Mouse (Mus musculus): ENCODE measurements around the gene Prkcq. TPM values are rescaled to one million over a fixed set of nuclear protein-coding genes. Genes with fewer than 3 reads are reported as not detected.

Prkcq gene
- polyA plus RNA-seq, 1 experiment from 2014 or later = 1.1 TPM

DNA sequence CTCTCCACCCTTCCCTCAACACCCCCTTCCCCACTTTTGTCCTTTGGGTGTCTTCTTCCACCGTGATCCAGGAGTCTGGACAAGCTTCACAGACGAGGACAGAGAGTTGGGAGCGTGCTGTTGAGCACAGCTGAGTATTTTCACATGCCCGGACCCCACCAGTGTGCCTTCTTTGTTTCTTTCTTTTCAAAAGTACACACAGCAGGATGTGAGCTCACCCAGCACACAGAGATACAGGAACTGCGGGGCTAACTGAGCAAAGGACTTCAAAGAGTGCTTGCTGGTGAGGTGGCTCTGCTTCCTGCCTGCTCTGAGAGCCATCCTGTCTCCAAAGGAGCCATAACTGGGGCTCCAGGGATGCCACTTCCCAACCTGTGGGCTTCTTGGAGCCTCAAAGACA lies 32.3 kb downstream of the Prkcq start:
- 52% methylated on average over 5 of the region's 5 CpGs for WGBS
- H3K4me2 ChIP-seq = no peak overlapping the region
- no peaks in the 10 kb centered on the region for H3K36me3 ChIP-seq
- H3K9me3 ChIP-seq (replicated peaks) = peaks cover 4% of the 10 kb centered on the region; the same call in 1 of the 2 replicates
- no peak overlapping the region for H3K27ac ChIP-seq (ENCODE audit: poor library complexity, severe bottlenecking)
- peaks cover under 1% of the 10 kb centered on the region; the same call in 1 of the 2 replicates for H3K4me1 ChIP-seq (replicated peaks)
- H3K27me3 ChIP-seq (replicated peaks) = no peaks in the 10 kb centered on the region
- ATAC-seq (ENCODE audit: insufficient number of reproducible peaks, low FRiP score) = no peak
- H3K4me3 ChIP-seq = no peak overlapping the region
- no peak overlapping the region for H3K9ac ChIP-seq

DNA sequence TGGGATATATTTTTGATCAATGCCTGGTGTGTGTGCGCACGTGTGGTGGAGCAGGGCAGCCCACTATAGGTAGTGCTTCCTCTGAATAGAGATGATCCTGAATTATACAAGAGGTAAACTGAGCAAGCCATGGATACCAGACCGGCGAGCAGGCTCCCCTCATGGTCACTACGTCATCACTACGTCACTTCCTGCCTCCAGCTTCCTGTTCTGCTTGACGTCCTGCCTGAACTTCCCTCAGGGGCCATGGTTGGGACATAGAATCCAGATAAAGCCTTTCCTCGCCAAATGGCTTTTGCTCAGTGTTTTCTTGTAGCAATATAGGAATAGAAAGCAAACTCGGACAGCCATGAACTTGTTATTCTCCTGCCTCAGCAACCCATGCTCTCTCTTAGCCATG lies 33.1 kb downstream of the Prkcq start:
- H3K9me3 ChIP-seq (replicated peaks) = peaks cover 4% of the 10 kb centered on the region; the same call in 1 of the 2 replicates
- no peak overlapping the region for H3K27ac ChIP-seq (ENCODE audit: poor library complexity, severe bottlenecking)
- no peak overlapping the region for H3K4me3 ChIP-seq
- H3K27me3 ChIP-seq (replicated peaks) = no peaks in the 10 kb centered on the region
- no peaks in the 10 kb centered on the region for H3K36me3 ChIP-seq
- no peak for ATAC-seq (ENCODE audit: insufficient number of reproducible peaks, low FRiP score)
- no peak overlapping the region for H3K9ac ChIP-seq
- WGBS = 75% methylated on average over 9 of the region's 9 CpGs
- peaks cover 7% of the 10 kb centered on the region; the same call in 1 of the 2 replicates for H3K4me1 ChIP-seq (replicated peaks)
- no peak overlapping the region for H3K4me2 ChIP-seq

DNA sequence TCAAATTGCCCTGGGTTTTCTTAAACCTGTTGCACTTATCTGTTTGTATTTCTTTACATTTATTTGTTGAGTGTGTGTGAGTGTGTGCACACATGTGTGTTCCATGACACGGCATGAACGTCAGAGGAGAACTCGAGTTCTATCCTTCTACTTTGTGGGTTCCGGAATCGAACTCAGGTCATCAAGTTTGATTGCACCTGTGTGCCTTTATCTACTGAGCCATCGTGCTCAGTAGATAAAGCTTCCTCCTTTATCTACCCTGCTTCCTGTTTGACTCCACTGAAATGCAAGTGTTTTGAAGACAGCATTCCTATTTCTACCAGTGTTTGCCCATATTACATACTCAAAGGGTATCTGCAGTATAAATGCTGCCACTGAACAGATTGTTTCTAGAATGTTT lies 33.8 kb downstream of the Prkcq start:
- Histone ChIP-seq H3K4me2 (no peak overlapping the region), H3K4me1 (replicated peaks) (peaks cover 11% of the 10 kb centered on the region; the same call in 1 of the 2 replicates), H3K9ac (no peak overlapping the region), H3K9me3 (replicated peaks) (peaks cover 4% of the 10 kb centered on the region; the same call in 1 of the 2 replicates), H3K4me3 (no peak overlapping the region), H3K27me3 (replicated peaks) (no peaks in the 10 kb centered on the region), H3K36me3 (no peaks in the 10 kb centered on the region), H3K27ac (ENCODE audit: poor library complexity, severe bottlenecking) (no peak overlapping the region)
- ATAC-seq (ENCODE audit: insufficient number of reproducible peaks, low FRiP score) = no peak
- 81% methylated on average over 6 of the region's 6 CpGs for WGBS

DNA sequence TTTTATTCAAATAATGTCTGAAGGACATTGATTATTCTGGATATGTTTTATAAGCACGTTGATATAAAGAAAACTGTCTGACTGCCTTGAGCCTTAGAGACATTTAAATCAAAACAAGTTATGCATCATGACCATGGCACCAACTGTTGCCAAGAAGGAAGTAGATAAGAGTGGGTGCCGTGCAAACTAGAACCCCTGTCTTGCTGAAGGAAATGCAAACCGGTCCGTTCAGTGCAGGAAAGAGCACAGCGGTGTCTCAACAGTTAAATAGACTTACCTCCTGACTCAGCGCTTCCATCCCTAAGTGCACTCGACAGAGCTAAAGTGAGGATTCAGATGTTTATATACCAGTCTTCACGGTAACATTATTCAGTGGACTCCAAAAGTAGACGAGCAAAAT lies 36.4 kb downstream of the Prkcq start:
- 65% methylated on average over 9 of the region's 9 CpGs for WGBS
- ATAC-seq (ENCODE audit: insufficient number of reproducible peaks, low FRiP score) = no peak

DNA sequence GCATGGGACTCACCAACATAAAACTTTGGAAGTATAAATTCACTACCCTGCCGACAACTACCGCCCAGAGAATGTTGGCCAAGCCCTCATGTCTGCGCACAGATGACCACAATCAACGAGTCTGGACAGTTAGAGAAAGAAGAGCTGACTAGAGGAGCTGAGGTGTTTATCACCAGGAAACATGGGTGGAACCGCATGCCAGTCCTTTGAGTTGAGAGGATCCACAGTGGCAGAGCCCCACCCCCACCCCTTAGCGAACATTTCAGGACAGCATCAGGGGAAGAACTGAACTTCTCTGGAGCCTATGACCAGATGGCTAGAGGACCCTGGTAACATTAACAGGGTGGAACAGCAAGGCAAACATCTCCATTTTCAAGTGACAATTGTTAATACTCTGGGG lies 37.4 kb downstream of the Prkcq start:
- H3K4me3 ChIP-seq = no peak overlapping the region
- peaks cover 11% of the 10 kb centered on the region; the same call in 1 of the 2 replicates for H3K4me1 ChIP-seq (replicated peaks)
- no peak for ATAC-seq (ENCODE audit: insufficient number of reproducible peaks, low FRiP score)
- H3K9me3 ChIP-seq (replicated peaks) = no peaks in the 10 kb centered on the region
- no peaks in the 10 kb centered on the region for H3K36me3 ChIP-seq
- H3K27ac ChIP-seq (ENCODE audit: poor library complexity, severe bottlenecking) = no peak overlapping the region
- WGBS = 49% methylated on average over 6 of the region's 6 CpGs
- H3K27me3 ChIP-seq (replicated peaks) = no peaks in the 10 kb centered on the region
- H3K4me2 ChIP-seq = no peak overlapping the region
- H3K9ac ChIP-seq = no peak overlapping the region

More for the DNA sequence above, 36.4 kb downstream of the Prkcq start:
- no peak overlapping the region for H3K4me2 ChIP-seq
- H3K4me1 ChIP-seq (replicated peaks) = peaks cover 11% of the 10 kb centered on the region; the same call in 1 of the 2 replicates
- H3K9ac ChIP-seq = no peak overlapping the region
- no peaks in the 10 kb centered on the region for H3K36me3 ChIP-seq
- no peaks in the 10 kb centered on the region for H3K27me3 ChIP-seq (replicated peaks)
- H3K27ac ChIP-seq (ENCODE audit: poor library complexity, severe bottlenecking) = no peak overlapping the region
- no peaks in the 10 kb centered on the region for H3K9me3 ChIP-seq (replicated peaks)
- no peak overlapping the region for H3K4me3 ChIP-seq

- no peaks in the 10 kb centered on the region for H3K36me3 ChIP-seq
- H3K9ac ChIP-seq = no peak overlapping the region
- ATAC-seq (ENCODE audit: insufficient number of reproducible peaks, low FRiP score) = no peak
- H3K9me3 ChIP-seq (replicated peaks) = no peaks in the 10 kb centered on the region
- no peak overlapping the region for H3K27ac ChIP-seq (ENCODE audit: poor library complexity, severe bottlenecking)
- peaks cover 11% of the 10 kb centered on the region; the same call in 1 of the 2 replicates for H3K4me1 ChIP-seq (replicated peaks)
- H3K4me2 ChIP-seq = no peak overlapping the region
- no peak overlapping the region for H3K4me3 ChIP-seq
- no peaks in the 10 kb centered on the region for H3K27me3 ChIP-seq (replicated peaks)
- WGBS = 59% methylated on average over 8 of the region's 8 CpGs
Observed at GRCm38 (mm10) chr2:11210241-11210916, 38.5 kb downstream of the Prkcq start.

DNA sequence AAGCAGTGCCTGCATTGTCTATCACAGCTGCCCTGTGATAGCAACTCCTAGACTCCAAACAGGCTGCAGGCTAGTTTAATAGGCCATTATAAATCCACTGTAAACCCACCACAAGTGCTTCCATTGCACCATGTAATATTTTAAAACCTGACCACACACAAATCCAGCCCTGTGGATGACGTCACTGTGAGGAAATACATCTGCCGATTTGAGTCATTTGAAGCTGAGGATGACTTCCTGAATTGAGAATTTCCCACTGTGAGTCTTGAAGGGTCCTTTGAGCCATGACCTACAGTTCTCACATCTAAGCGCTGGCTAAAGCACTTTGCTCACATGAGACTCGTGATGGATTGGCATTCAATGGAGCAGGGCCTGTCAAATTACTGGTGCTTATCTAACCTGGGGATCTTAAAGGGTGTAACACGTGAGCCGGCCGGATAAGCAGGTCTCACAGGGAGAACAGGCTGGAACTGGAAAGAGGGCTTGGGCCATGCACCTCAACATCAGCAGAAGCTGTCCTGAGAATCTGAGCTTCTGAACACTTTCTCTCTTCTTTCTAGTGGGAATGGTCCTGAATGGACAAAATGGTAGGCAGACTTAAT lies 40.2 kb downstream of the Prkcq start:
- ATAC-seq (ENCODE audit: insufficient number of reproducible peaks, low FRiP score) = no peak
- WGBS = 64% methylated on average over 7 of the region's 7 CpGs

DNA sequence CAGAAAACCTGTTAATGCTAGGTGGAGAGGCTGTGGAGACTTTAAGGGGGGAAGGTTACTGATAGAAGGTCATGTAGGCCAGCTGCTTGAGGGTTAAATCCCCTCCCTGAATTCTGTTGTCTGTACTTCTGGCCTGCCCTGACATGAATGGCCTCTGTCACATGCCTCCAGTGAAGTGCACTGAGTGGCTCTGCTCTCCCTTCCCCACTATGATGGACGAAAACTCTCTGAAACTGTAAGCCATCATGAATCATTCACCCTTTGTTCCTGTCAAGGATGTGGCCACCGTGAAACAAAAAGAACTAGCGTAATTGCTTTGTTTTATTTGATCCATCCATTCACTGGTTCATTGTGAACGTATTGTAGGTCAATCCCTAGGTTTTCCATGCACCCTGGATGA lies 44.5 kb downstream of the Prkcq start:
- H3K27ac ChIP-seq (ENCODE audit: poor library complexity, severe bottlenecking) = no peak overlapping the region
- H3K27me3 ChIP-seq (replicated peaks) = no peaks in the 10 kb centered on the region
- no peaks in the 10 kb centered on the region for H3K9me3 ChIP-seq (replicated peaks)
- no peak overlapping the region for H3K4me2 ChIP-seq
- no peaks in the 10 kb centered on the region for H3K36me3 ChIP-seq
- no peak overlapping the region for H3K4me3 ChIP-seq
- H3K4me1 ChIP-seq (replicated peaks) = no peaks in the 10 kb centered on the region
- no peak overlapping the region for H3K9ac ChIP-seq
- 72% methylated on average over 4 of the region's 4 CpGs for WGBS
- no peak for ATAC-seq (ENCODE audit: insufficient number of reproducible peaks, low FRiP score)

More for the DNA sequence above, 40.2 kb downstream of the Prkcq start:
- H3K27me3 ChIP-seq (replicated peaks) = no peaks in the 10 kb centered on the region
- no peak overlapping the region for H3K4me3 ChIP-seq
- H3K9ac ChIP-seq = no peak overlapping the region
- H3K4me1 ChIP-seq (replicated peaks) = peaks cover 11% of the 10 kb centered on the region; the same call in 1 of the 2 replicates
- no peak overlapping the region for H3K4me2 ChIP-seq
- no peaks in the 10 kb centered on the region for H3K36me3 ChIP-seq
- H3K27ac ChIP-seq (ENCODE audit: poor library complexity, severe bottlenecking) = no peak overlapping the region
- H3K9me3 ChIP-seq (replicated peaks) = no peaks in the 10 kb centered on the region

DNA sequence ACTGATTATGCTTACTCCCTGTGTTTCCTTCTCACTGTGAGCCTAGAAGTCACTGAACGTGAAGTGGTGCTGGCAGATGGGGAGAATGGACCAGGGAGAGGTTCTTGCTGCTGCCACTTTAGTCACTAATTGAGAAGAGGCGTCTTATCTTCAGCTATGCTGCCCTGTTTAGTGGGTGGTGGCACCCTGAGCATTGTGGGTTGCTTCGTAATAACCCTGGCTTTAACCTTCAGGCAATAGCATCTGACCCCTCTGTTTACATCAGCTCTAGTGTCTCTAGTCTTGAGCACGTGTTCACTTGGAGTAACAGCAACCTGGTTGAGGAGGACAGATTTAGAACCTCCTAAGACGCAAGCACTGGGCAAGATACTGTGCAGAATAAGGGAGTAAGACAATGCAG lies 44.9 kb downstream of the Prkcq start:
- Histone ChIP-seq H3K27me3 (replicated peaks) (no peaks in the 10 kb centered on the region), H3K4me1 (replicated peaks) (no peaks in the 10 kb centered on the region), H3K36me3 (no peaks in the 10 kb centered on the region), H3K4me2 (no peak overlapping the region), H3K9me3 (replicated peaks) (no peaks in the 10 kb centered on the region), H3K4me3 (no peak overlapping the region), H3K27ac (ENCODE audit: poor library complexity, severe bottlenecking) (no peak overlapping the region), H3K9ac (no peak overlapping the region)
- WGBS = 69% methylated on average over 5 of the region's 5 CpGs
- no peak for ATAC-seq (ENCODE audit: insufficient number of reproducible peaks, low FRiP score)

DNA sequence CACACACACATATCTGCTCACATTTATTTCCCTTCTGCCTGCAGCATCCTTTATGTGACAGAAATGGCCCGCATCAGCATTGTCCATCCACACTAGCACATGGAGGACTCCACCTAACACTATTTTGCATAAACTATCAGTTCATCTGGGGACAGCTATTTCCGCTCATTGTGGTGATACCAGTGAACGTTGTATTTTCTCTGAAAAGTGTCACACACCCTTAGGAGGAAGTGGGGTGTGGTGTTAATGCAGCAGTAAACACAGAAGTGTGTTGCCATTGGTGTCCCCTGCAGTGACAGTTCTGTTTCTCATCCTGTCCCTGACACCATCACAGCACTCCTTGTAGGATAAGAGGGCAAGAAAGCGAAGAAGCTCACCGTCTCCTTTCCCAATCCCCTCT lies 46.2 kb downstream of the Prkcq start:
- Histone ChIP-seq H3K36me3 (no peaks in the 10 kb centered on the region), H3K27me3 (replicated peaks) (no peaks in the 10 kb centered on the region), H3K4me3 (no peak overlapping the region), H3K4me2 (no peak overlapping the region), H3K9ac (no peak overlapping the region), H3K4me1 (replicated peaks) (no peaks in the 10 kb centered on the region), H3K27ac (ENCODE audit: poor library complexity, severe bottlenecking) (no peak overlapping the region), H3K9me3 (replicated peaks) (no peaks in the 10 kb centered on the region)
- 61% methylated on average over 5 of the region's 5 CpGs for WGBS
- no peak for ATAC-seq (ENCODE audit: insufficient number of reproducible peaks, low FRiP score)

DNA sequence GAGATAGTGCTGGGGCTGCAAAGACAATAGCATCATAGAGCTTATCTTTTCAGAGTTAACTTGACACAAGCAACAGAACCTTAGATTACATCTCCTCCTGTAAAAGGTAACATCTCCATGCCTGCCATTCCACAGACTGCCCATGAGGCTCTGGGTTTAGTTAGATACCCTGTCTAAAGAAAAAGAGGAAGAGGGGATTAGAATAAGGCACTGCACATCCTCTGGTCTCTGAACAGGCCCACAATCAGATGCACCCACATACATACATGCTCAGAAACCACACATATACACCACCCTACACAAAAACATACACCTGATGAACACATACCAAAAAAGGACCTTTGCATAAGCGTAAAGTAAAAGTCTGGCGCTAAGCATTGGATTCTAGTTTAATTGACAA lies 47.4 kb downstream of the Prkcq start:
- H3K27ac ChIP-seq (ENCODE audit: poor library complexity, severe bottlenecking) = no peak overlapping the region
- H3K4me3 ChIP-seq = no peak overlapping the region
- H3K27me3 ChIP-seq (replicated peaks) = no peaks in the 10 kb centered on the region
- H3K9ac ChIP-seq = no peak overlapping the region
- H3K4me2 ChIP-seq = no peak overlapping the region
- 84% methylated on average over 2 of the region's 2 CpGs for WGBS
- H3K36me3 ChIP-seq = no peaks in the 10 kb centered on the region
- ATAC-seq (ENCODE audit: insufficient number of reproducible peaks, low FRiP score) = no peak
- no peaks in the 10 kb centered on the region for H3K9me3 ChIP-seq (replicated peaks)
- no peaks in the 10 kb centered on the region for H3K4me1 ChIP-seq (replicated peaks)
